Mouse (Mus musculus): ENCODE data around the gene Cx3cr1.

DNA sequence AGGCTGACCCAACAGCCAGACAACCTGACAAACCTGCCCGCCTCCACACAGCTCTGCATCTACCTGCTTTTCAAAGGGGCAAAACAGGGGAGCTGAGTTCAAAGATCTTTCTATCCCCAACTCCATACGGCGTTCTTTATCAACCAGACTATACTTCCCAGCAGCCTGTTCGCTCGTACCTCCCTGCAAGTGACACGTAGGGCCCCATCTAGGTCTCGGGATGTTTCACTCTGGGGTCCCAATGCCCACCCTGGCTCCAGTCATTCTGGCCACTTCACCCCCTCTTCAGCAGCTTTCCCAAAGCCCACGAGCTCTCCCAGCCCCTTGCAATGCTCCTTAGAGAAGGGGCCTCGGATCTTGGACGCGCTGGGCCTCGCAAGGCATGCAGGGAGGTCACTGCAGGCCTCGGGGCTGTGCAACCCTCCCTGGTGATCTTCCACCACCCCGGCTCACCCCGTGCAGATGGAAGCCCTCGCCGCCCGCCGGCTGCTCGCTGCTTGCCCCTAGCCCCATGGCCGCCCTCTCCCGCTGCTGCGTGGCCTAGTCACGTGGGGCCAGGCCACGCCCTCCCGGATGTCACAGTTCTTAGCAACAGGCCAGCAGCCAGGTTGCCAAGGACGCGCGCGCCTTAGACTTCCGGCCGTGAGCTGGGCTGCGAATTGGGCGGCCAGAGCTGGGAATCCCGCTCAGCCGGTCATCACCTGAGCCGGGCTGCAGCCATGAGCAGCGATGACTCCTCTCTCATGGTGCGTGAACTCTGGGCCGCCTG is 132.5 kb downstream of the Cx3cr1 start, which contains the start of the genes Gorasp1 and Ttc21a:
- TF ChIP-seq CTCF (IDR thresholded peaks at IDR 0.05): no peak
- TF ChIP-seq POLR2A (IDR thresholded peaks at IDR 0.05; ENCODE audit: insufficient read depth, low read depth, low read length): peak; percentile 73
